Mouse (Mus musculus) CH12.LX (cell line): ENCODE measurements around the gene Foxr1. TPM values are rescaled to one million over a fixed set of nuclear protein-coding genes. Genes with fewer than 3 reads are reported as not detected.
"Not testable (repeated sequence)": the region's sequence is repeated elsewhere in the genome, so short reads cannot be mapped to it uniquely, and the experiment has no call there.

Experiments used
- DNase-seq: peaks from one replicate; pipeline ENCODE4 v3.0.0-alpha.2; 2013; ENCODE audit errors: extremely low read depth
- H3K27ac ChIP-seq: 2 replicates; pipeline ENCODE4 v1.5.1; 2012; ENCODE audit warnings: low read depth, mild to moderate bottlenecking, control low read depth, moderate library complexity; ENCODE audit not compliant: insufficient read depth
- H3K27me3 ChIP-seq: replicated peaks from 2 replicates; pipeline ENCODE3; 2012; ENCODE audit warnings: inconsistent platforms
- H3K36me3 ChIP-seq, 2 experiments: replicated peaks in 1 of 2; 2 replicates each; pipeline versions ENCODE3 to v1.6.1; 2012; ENCODE audit warnings: inconsistent platforms in 1 of 2, low read length in 1 of 2, mild to moderate bottlenecking in 1 of 2, mixed read lengths in 1 of 2, moderate library complexity in 1 of 2; ENCODE audit not compliant: control insufficient read depth in 1 of 2, insufficient read depth in 1 of 2
- H3K4me1 ChIP-seq, 2 experiments: 2 replicates each; pipeline ENCODE4 v1.6.1; 2012; ENCODE audit warnings: inconsistent platforms in 1 of 2, moderate library complexity in 1 of 2; ENCODE audit not compliant: insufficient read depth in 2 of 2, control insufficient read depth in 1 of 2
- H3K4me2 ChIP-seq: 2 replicates; pipeline ENCODE4 v1.6.1; 2012; ENCODE audit warnings: low read depth, mild to moderate bottlenecking, control low read depth; ENCODE audit not compliant: poor library complexity, insufficient read depth, severe bottlenecking
- H3K4me3 ChIP-seq, 3 experiments: fragments of 150-350 bp in 1 of 3; sonication (generic) in 1 of 3; replicated peaks in 1 of 3; 2 replicates each; pipeline versions ENCODE3 to v1.5.1; 2011 to 2012; ENCODE audit warnings: low read depth in 2 of 3, low read length in 2 of 3, mild to moderate bottlenecking in 2 of 3, moderate library complexity in 2 of 3, control low read depth in 1 of 3, improper control_type of control experiment in 1 of 3, inconsistent platforms in 1 of 3, mixed read lengths in 1 of 3; ENCODE audit not compliant: poor library complexity in 1 of 3
- H3K79me2 ChIP-seq: replicated peaks from 2 replicates; pipeline ENCODE4 v1.6.1; 2012; ENCODE audit warnings: mild to moderate bottlenecking, moderate library complexity; ENCODE audit not compliant: control insufficient read depth, poor library complexity, insufficient read depth, severe bottlenecking; ENCODE audit errors: extremely low read depth
- H3K9ac ChIP-seq: 2 replicates; pipeline ENCODE4 v1.6.1; 2012; ENCODE audit warnings: low read depth, mild to moderate bottlenecking, control low read depth, moderate library complexity; ENCODE audit not compliant: insufficient read depth
- H3K9me3 ChIP-seq: replicated peaks from 2 replicates; pipeline ENCODE3; 2012; ENCODE audit warnings: low read length, inconsistent platforms, mixed read lengths
- CTCF ChIP-seq, 2 experiments: IDR thresholded peaks in 1 of 2; conservative IDR thresholded peaks in 1 of 2; 2 replicates each; pipeline ENCODE4 v1.5.1; 2011 to 2012; ENCODE audit warnings: low read depth in 2 of 2, low read length in 2 of 2, improper control_type of control experiment in 1 of 2, inconsistent platforms in 1 of 2, mild to moderate bottlenecking in 1 of 2, moderate library complexity in 1 of 2
- E2F4 ChIP-seq: IDR thresholded peaks from 2 replicates; pipeline ENCODE4 v1.6.1; 2011; ENCODE audit warnings: low read depth, low read length, improper control_type of control experiment; ENCODE audit not compliant: insufficient replicate concordance
- HCFC1 ChIP-seq: IDR thresholded peaks from 2 replicates; pipeline ENCODE4 v1.6.1; 2012; ENCODE audit warnings: low read depth, mild to moderate bottlenecking, inconsistent platforms, low read length, improper control_type of control experiment
- KAT2A ChIP-seq: IDR thresholded peaks from 2 replicates; pipeline ENCODE4 v1.6.1; 2012; ENCODE audit warnings: low read length, improper control_type of control experiment, inconsistent platforms; ENCODE audit not compliant: insufficient replicate concordance
- MAFK ChIP-seq: IDR thresholded peaks from 2 replicates; pipeline ENCODE4 v1.6.1; 2011; ENCODE audit warnings: low read length, improper control_type of control experiment; ENCODE audit not compliant: insufficient replicate concordance
- MAX ChIP-seq: IDR thresholded peaks from 2 replicates; pipeline ENCODE4 v1.6.1; 2011; ENCODE audit warnings: low read length, improper control_type of control experiment
- MXI1 ChIP-seq: IDR thresholded peaks from 2 replicates; pipeline ENCODE4 v1.6.1; 2011; ENCODE audit warnings: mild to moderate bottlenecking, low read depth, low read length, improper control_type of control experiment
- MYC ChIP-seq: IDR thresholded peaks from 2 replicates; pipeline ENCODE4 v1.6.1; 2011; ENCODE audit warnings: low read depth, mild to moderate bottlenecking, improper control_type of control experiment, low read length
- PAX5 ChIP-seq: IDR thresholded peaks from 2 replicates; pipeline ENCODE4 v1.6.1; 2012; ENCODE audit warnings: low read length, inconsistent platforms, mixed read lengths
- POLR2A ChIP-seq: IDR thresholded peaks from 2 replicates; pipeline ENCODE4 v1.6.1; 2011; ENCODE audit warnings: low read depth, mild to moderate bottlenecking, improper control_type of control experiment, low read length
- RAD21 ChIP-seq: IDR thresholded peaks from 2 replicates; pipeline ENCODE4 v1.6.1; 2011; ENCODE audit warnings: low read depth, mild to moderate bottlenecking, low read length, improper control_type of control experiment, moderate library complexity
- RCOR1 ChIP-seq: conservative IDR thresholded peaks from 2 replicates; pipeline ENCODE4 v1.6.1; 2012; ENCODE audit warnings: low read depth, mild to moderate bottlenecking, inconsistent platforms, low read length, improper control_type of control experiment
- SIN3A ChIP-seq: IDR thresholded peaks from 2 replicates; pipeline ENCODE4 v1.6.1; 2012; ENCODE audit warnings: low read length, improper control_type of control experiment, inconsistent platforms
- SMC3 ChIP-seq: IDR thresholded peaks from 2 replicates; pipeline ENCODE4 v1.6.1; 2011; ENCODE audit warnings: low read depth, low read length, improper control_type of control experiment
- TBP ChIP-seq: conservative IDR thresholded peaks from 2 replicates; pipeline ENCODE4 v1.6.1; 2011; ENCODE audit warnings: low read depth, low read length, improper control_type of control experiment
- TCF12 ChIP-seq: IDR thresholded peaks from 2 replicates; pipeline ENCODE4 v1.6.1; 2014; ENCODE audit warnings: low read depth, mild to moderate bottlenecking, inconsistent platforms, low read length, improper control_type of control experiment
- ZNF384 ChIP-seq: IDR thresholded peaks from 2 replicates; pipeline ENCODE4 v1.6.1; 2012; ENCODE audit warnings: low read depth, low read length, improper control_type of control experiment, inconsistent platforms
- dilution Hi-C: fragments of 300-500 bp; cut with MboI; formaldehyde crosslinking; loops from 2 replicates; pipeline ENCODE4 v1.14.3; 2020; ENCODE audit warnings: low sequenced_read_pairs; ENCODE audit not compliant: extremely low pct_unique_long_range_greater_than_20kb, extremely low pct_ligation_motif_present
- in situ Hi-C: fragments of 300-500 bp; cut with MboI; formaldehyde crosslinking; loops from 3 replicates; pipeline ENCODE4 v1.14.3; 2019; ENCODE audit warnings: low sequenced_read_pairs, low pct_ligation_motif_present, low pct_unique_long_range_greater_than_20kb, mixed read lengths
- polyA plus RNA-seq: library from polyadenylated mRNA; unstranded; fragments of >175 nt; gene quantifications from 2 replicates; pipeline ENCODE4 v1.2.1, GENCODE M21; 2012; ENCODE audit warnings: low read depth; ENCODE audit not compliant: insufficient read length
- total RNA-seq, 2 experiments: library from RNA; depleted of rRNA; stranded (reverse); fragments of 300-350 nt in 1 of 2; fragments of >200 nt in 1 of 2; gene quantifications; 2 replicates each; pipeline ENCODE4 v1.2.3; 2012 to 2014

Gene Foxr1
- total and polyA plus RNA-seq, 3 experiments: 0.21 to 1.4 TPM; not detected in 1

GRCm38 (mm10) chr9:44420280-44420898 is 20.5 kb downstream of the Foxr1 start:
- no peaks in the 10 kb centered on the region for H3K27me3 ChIP-seq
- H3K27ac ChIP-seq: no peak overlapping the region
- H3K9ac ChIP-seq: peak overlapping the region; percentile 9; the same call in 1 of the 2 replicates
- H3K4me1 ChIP-seq: peaks cover 4 to 41% of the 10 kb centered on the region in 2 experiments; a peak in 3 of 4 replicates
- in situ Hi-C loops (no loop called here), dilution Hi-C loops (no loop called here)
- H3K9me3 ChIP-seq: no peaks in the 10 kb centered on the region
- peak overlapping the region in 2 of 3 experiments; percentile 35 to 66 for H3K4me3 ChIP-seq
- no peaks in the 10 kb centered on the region; the same call in 1 of the 2 replicates for H3K79me2 ChIP-seq
- DNase-seq: peak; percentile 96
- TF ChIP-seq KAT2A (0 out of 2 replicates have a peak, but pooled peaks have one; percentile 55), SMC3 (no peak), E2F4 (no peak), TCF12 (peak; percentile 48), SIN3A (peak; percentile 43), HCFC1 (peak; percentile 11; the same call in 1 of the 2 replicates), RCOR1 (0 out of 2 replicates have a peak, but pooled peaks have one; percentile 52), CTCF (conservative IDR thresholded peaks at IDR 0.05 in 1 of 2, IDR thresholded peaks at IDR 0.05 in 1 of 2; ENCODE audit: low read depth in 2 of 2, low read length in 2 of 2) (no peak), MAX (peak; percentile 95), MXI1 (peak; percentile 81; the same call in 1 of the 2 replicates), ZNF384 (no peak), PAX5 (no peak), POLR2A (peak; percentile 73), MYC (peak; percentile 97), RAD21 (no peak), TBP (peak; percentile 47; the same call in 1 of the 2 replicates)
- peaks cover 5 to 40% of the 10 kb centered on the region in 2 experiments for H3K36me3 ChIP-seq
- H3K4me2 ChIP-seq: peak overlapping the region; percentile 42

GRCm38 (mm10) chr9:44419730-44420129 is 21.2 kb downstream of the Foxr1 start:
- DNase-seq, dilution Hi-C loops, H3K27me3 ChIP-seq, in situ Hi-C loops, H3K9ac ChIP-seq, H3K9me3 ChIP-seq, H3K79me2 ChIP-seq, H3K27ac ChIP-seq: not testable (repeated sequence)
- H3K4me3 ChIP-seq: peak overlapping the region in 1 of 3 experiments; percentile 66
- peak overlapping the region; percentile 34; the same call in 1 of the 2 replicates for H3K4me2 ChIP-seq
- peaks cover 4 to 41% of the 10 kb centered on the region in 2 experiments; a peak in 3 of 4 replicates for H3K4me1 ChIP-seq
- 0 out of 2 replicates have a peak, but pooled peaks have one; percentile 68 for TF ChIP-seq ZNF384
- TF ChIP-seq MAFK: 0 out of 2 replicates have a peak, but pooled peaks have one; percentile 66
- peaks cover 8 to 36% of the 10 kb centered on the region in 2 experiments for H3K36me3 ChIP-seq
